Mouse (Mus musculus) brown adipose tissue, adult 24 weeks (tissue): ENCODE measurements around the gene Kifc3. TPM values are rescaled to one million over a fixed set of nuclear protein-coding genes. Genes with fewer than 3 reads are reported as not detected.
"Not testable (repeated sequence)": the region's sequence is repeated elsewhere in the genome, so short reads cannot be mapped to it uniquely, and the experiment has no call there.

Source experiments
- H3K27ac ChIP-seq: fragments of 200-500 bp; replicated peaks from 2 replicates; pipeline ENCODE4 v1.5.1; 2012; ENCODE audit warnings: low read depth, mild to moderate bottlenecking, low read length
- H3K4me1 ChIP-seq: fragments of 200-500 bp; 2 replicates; pipeline ENCODE4 v1.6.1; 2012; ENCODE audit warnings: low read length, mixed read lengths; ENCODE audit not compliant: control insufficient read depth, insufficient read depth, insufficient read length
- H3K4me3 ChIP-seq: fragments of 200-500 bp; 2 replicates; pipeline ENCODE4 v1.5.1; 2012; ENCODE audit warnings: low read depth, mild to moderate bottlenecking, low read length, moderate library complexity; ENCODE audit not compliant: insufficient read depth
- polyA plus RNA-seq: library from polyadenylated mRNA; stranded (reverse); fragments of >200 nt; gene quantifications from 2 replicates; pipeline ENCODE4 v1.2.4, GENCODE M21; 2012; ENCODE audit not compliant: missing spikeins, insufficient read depth, insufficient read length

Gene Kifc3
- polyA plus RNA-seq, 1 experiment: 24.4 TPM

DNA sequence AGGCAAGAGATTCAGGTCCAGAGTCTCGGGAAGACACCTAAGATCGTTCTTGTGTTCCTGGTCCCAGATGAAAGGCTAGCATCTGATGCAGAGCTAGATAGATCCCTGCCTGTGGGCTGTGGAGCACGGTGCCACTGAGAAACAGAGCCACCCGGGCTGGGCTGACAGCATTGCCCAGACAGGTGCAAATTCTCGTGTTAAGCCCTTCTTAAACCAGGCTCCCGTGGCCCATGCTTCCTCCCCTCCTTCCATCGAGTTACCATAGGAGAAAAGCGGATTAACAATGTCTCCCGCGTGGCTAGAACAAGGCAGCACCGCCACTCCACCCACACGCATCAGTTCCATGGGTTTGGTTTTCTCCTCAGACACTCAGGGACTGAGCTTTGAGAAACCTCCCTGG lies 18.4 kb downstream of the Kifc3 start:
- H3K27ac ChIP-seq: no peak overlapping the region
- no peaks in the 10 kb centered on the region for H3K4me1 ChIP-seq
- H3K4me3 ChIP-seq: no peak overlapping the region

DNA sequence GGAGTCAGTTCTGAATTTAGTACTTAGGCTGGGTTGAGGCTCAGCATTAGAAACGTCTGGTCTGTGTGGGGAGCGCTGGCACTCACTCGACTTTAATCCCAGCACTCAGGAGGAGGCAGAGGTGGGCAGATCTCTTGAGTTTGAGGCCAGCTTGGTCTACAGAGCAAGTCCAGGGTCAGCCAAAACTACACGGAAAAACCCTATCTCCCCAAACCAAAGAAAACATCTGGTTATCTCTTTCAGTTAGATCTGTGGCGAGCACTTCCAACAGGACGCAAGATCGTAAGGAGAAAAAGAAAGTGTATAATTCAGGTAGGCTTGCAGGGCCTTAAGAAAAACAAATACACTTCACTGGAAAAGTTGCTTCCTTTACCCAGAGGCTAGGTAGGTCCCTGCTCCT lies 20.8 kb downstream of the Kifc3 start:
- no peak overlapping the region for H3K27ac ChIP-seq
- no peak overlapping the region for H3K4me3 ChIP-seq
- H3K4me1 ChIP-seq: no peaks in the 10 kb centered on the region

DNA sequence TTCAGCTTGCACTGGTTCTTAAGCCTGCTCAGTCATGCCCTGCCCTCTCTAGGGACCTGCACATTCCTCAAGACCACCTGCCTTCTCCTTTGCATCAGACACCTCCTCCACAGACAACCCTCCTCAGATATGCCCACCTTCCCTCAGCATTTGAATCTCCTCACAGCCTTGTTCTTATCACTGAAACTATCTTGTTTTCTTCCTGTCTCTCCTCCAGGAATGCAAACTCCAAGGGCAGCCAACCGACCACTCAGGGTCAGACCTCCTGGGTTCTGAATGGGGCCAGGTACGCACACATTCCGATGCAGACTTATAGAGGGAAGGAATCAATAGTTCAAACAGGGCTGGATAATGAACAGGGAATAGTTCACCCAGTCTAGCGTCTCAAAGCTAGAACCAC lies 24.4 kb downstream of the Kifc3 start:
- Histone ChIP-seq H3K4me1 (no peaks in the 10 kb centered on the region), H3K4me3 (no peak overlapping the region), H3K27ac (no peak overlapping the region)

DNA sequence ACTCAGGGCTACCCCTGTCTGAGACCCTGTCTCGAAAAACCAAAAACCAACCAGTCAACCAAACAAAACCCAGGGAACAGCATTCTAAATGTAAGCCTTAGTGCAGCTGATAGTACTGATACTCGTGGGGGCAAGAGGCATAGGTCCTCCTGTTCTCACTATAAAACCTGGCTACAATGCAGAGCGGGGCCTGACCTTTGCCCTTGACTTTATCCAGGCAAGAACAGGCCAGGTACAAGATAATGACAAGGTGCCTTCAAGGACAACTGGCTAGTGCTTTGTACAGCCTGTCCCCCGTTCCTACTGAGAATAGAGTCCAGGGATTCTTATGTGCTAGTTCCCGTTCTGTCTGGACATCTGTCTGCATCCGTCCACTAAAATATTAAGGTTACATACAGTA lies 25.6 kb downstream of the Kifc3 start:
- Histone ChIP-seq H3K4me3 (no peak overlapping the region), H3K27ac (no peak overlapping the region), H3K4me1 (no peaks in the 10 kb centered on the region)

DNA sequence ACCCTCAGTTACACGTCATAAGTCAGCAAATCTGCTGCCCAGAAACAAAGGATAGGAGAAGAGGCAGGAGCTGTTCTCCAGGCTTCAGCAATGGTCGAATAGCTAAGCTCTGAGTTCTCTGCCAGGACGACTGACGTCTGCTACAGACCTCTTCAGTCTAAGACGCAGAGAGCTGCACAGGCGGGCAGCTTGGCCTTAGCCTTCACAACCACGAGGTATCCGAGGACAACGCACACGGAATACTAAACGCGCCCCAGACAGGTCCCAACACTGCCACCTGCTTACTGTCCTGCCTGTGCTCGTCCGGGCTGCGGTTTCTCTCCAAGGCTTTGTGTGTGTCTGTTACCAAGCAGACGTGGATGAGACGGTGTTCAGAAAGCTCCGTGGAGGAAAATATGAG lies 26.8 kb downstream of the Kifc3 start:
- Histone ChIP-seq H3K27ac (no peak overlapping the region), H3K4me1 (no peaks in the 10 kb centered on the region), H3K4me3 (no peak overlapping the region)

DNA sequence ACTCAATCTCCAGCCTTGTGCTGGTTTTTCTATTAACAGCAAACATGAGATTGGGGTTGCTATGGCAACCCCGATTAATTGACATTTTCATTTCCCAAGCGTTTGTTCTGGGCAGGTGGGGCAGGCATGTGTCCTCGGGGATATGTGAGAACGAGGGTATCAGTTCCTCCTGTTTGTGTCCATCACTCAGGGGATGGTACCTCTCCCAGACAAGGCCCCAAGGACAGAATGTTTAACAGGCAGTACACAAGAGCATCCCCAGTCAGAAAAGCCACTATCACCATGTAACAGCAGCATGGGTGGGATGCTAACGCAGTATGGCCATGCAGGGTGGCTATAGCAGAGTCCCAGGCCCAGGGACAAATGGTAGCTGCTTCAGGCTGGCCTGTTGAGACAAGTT lies 27.3 kb downstream of the Kifc3 start:
- H3K4me1 ChIP-seq: no peaks in the 10 kb centered on the region
- H3K4me3 ChIP-seq: no peak overlapping the region
- no peak overlapping the region for H3K27ac ChIP-seq

DNA sequence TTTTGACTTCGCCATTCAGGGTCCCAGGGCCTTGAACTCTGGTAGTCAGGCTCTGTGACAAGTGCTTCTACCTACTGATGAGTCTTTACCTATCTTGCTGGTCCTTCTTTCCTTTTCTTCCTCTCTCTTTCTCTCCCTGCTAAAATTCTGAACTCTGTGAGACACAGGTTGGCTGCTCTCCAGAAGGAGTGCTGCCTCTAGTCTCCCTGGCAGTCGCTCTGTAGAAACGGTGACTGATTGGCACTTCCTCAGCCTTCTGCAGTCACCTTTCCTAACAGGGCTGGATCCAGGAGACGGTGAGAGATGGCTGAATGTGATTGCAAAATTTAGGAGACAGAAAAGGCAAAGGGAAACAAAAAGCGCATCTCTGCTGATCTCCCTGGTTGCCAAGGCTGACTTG lies 30.2 kb downstream of the Kifc3 start:
- H3K4me3 ChIP-seq: no peak overlapping the region

DNA sequence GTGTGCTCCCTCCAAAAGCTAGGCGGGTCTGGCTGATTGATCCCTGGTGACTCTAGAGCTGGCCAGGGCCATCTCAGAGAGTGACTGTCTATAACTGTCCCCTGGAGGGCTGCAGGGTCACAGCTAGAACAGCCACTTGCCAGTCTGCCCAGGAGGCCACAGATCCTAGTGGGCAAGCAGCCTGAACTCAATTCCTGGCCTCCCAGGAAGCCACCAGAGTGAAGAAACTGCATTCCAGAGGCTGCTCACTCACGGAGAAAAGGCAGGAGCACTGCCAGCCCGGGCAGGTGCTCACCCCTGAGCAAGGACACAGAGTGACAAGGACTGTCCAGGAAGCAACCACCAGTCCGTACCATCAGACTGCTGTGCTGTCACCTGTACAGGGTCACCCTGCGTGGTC lies 34.9 kb downstream of the Kifc3 start:
- H3K27ac ChIP-seq: peak overlapping the region; percentile 90
- peaks cover 4% of the 10 kb centered on the region; the same call in 1 of the 2 replicates for H3K4me1 ChIP-seq
- no peak overlapping the region for H3K4me3 ChIP-seq

More for the DNA sequence above, 30.2 kb downstream of the Kifc3 start:
- Histone ChIP-seq H3K4me1 (peaks cover 2% of the 10 kb centered on the region; the same call in 1 of the 2 replicates), H3K27ac (no peak overlapping the region)

DNA sequence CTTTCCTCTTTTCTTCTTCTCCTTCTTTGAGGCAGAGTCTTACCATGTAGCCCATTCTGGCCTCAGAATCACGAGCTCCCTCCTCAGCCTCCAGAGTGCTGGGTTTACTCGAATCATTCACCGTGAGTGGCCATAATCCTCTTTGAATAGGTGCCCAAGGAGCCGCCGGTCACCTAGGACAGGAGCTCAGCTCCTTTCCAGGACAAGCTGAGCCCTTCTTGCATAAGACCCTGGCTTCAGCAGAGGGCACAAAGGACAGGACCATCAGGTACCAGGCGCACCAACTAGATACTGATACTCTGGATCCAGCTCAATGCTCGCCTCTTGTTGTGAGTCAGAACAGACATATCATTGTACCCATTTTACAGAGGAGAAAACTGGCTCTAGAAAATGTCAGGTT lies 36.2 kb downstream of the Kifc3 start:
- Histone ChIP-seq H3K27ac (peak overlapping the region; percentile 17), H3K4me1 (peaks cover 4% of the 10 kb centered on the region; the same call in 1 of the 2 replicates), H3K4me3 (no peak overlapping the region)

DNA sequence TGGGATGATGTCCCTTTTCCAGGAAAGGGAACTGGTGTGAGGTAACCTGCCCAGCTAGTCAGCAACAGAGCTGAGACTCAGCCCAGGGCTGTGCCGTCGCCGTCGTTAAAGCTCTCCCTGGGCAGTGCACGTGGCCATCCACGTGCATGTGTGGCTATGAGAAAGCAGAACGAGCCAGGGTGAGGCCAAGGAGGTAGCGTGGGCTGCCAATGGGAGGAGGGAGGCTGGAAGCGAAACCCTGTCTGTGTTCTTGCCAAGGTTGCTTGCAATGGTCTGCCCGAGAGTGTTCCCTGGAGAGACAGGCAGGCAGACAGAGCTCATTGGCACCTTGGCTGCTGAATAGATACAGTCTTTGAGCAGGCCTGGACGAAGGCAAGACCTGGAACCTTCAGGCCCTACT lies 36.7 kb downstream of the Kifc3 start:
- H3K4me1 ChIP-seq: peaks cover 4% of the 10 kb centered on the region; the same call in 1 of the 2 replicates
- no peak overlapping the region for H3K4me3 ChIP-seq

DNA sequence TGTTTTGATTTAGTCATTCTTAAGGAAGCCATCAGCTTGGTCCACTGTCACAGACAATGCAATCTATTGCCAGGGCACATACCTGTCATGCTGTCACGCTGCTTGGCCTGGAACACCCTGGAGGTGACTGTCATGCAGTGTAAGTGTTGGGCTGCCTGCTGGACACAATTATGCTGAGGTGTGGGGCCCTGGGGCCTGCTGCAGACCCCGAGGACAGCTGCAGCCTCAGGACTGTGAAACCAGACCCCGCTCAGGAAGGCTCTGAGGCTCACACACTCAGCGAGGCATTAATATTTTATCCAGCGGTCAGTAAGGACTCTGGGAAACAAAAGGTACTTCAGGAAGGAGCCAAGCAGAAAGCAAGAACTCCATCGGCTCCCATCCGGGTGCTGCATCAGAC lies 38.1 kb downstream of the Kifc3 start:
- peaks cover 4% of the 10 kb centered on the region; the same call in 1 of the 2 replicates for H3K4me1 ChIP-seq
- no peak overlapping the region for H3K27ac ChIP-seq
- no peak overlapping the region for H3K4me3 ChIP-seq

More for the DNA sequence above, 36.7 kb downstream of the Kifc3 start:
- peak overlapping the region; percentile 17; the same call in 1 of the 2 replicates for H3K27ac ChIP-seq

DNA sequence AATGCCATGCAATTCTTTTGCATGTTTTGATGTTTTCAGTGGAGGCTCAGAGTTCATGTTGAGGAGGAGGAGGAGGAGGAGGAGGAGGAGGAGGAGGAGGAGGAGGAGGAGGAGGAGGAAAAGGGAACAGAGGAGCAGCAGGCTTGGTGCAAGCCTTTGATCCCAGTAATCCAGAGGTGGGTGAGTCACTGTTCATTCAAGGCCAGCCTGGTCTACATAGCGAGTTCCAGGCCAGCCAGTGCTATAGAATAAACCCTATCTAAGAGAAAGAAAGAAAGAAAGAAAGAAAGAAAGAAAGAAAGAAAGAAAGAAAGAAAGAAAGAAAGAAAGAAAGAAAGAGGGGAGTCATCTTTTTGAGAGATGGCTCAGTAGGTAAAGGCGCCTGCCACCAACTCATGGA lies 38.6 kb downstream of the Kifc3 start:
- not testable (repeated sequence) for H3K4me3 ChIP-seq, H3K4me1 ChIP-seq, H3K27ac ChIP-seq

DNA sequence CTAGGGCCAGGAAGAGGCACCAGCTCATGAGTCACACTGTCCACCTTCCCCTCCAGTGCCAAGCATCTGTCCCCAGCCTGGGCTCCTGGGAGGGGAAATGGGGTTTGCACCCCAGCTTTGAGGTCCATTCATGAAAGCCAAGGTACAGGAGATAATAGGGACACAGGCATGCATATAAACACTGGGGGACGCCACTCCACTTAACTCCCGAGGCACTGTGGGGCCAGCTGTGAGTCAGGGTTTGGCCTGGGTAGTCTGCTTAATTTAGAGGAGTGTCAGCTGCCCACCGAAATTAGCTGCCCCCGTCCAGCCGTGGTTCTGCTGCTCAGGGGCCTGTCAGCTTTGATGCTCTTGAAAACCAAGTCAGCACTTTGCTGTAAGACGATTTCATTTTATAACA lies 39.8 kb downstream of the Kifc3 start:
- Histone ChIP-seq H3K27ac (no peak overlapping the region), H3K4me3 (no peak overlapping the region), H3K4me1 (0 out of 2 replicates have a peak, but pooled peaks cover 3% of the 10 kb centered on the region)

DNA sequence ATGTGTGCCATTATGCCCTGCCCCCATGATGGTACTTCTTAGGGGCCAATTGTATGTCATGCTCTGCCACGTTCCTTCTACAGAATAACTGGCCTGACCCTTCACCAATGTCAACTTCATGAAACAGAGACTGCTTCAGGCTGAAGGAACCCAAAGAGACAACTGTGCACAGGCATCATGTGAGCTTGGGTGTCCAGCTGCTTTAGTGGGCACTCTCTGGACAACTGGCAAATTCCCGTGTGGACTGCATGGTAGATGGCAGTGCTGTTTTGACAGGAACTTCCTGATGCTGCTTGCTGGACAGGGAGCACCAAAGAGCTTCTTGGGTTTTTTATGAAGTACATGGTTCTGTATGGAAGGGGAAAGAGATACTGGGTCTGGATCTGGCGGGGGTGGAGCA lies 43.3 kb downstream of the Kifc3 start:
- Histone ChIP-seq H3K27ac (no peak overlapping the region), H3K4me3 (no peak overlapping the region), H3K4me1 (peaks cover 6% of the 10 kb centered on the region)

DNA sequence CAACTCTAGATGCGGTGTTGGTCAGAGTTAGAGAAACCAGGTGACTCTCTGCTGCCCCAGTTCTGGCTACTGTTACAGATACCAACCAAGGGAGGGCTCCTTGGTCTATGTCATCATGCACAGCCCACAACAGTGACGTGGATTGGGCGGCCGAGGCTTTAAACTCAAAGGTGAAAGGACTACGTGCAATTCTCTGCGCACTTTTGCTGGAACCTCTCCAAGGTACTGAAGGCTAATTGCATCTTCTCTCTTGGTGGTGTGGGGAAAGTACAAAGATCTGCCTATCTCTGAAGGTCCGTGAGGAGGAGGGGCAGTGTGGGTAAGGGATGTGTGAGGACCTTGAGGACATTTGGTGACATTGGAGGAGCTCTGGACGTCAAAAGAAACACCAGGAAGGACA lies 44.0 kb downstream of the Kifc3 start:
- Histone ChIP-seq H3K4me3 (no peak overlapping the region), H3K27ac (no peak overlapping the region), H3K4me1 (peaks cover 8% of the 10 kb centered on the region)

DNA sequence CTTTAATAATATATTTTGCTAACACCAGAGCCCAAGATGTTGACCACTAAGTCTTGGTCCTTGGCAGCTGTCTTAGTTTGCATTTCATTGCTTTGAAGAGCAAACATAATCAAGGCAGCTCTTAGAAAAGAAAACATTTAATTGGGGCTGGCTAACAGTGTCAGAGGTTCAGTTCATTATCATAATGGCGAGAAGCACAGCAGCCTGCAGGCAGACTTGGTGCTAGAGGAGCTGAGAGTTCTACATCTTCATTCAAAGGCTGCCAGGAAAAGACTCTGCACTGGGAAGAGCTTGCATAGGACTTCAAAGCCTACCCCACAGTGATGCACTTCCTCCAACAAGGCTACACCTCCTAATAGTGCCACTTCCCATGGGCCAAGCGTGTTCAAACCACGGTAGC lies 45.5 kb downstream of the Kifc3 start:
- Histone ChIP-seq H3K27ac (no peak overlapping the region), H3K4me1 (peaks cover 8% of the 10 kb centered on the region), H3K4me3 (no peak overlapping the region)

DNA sequence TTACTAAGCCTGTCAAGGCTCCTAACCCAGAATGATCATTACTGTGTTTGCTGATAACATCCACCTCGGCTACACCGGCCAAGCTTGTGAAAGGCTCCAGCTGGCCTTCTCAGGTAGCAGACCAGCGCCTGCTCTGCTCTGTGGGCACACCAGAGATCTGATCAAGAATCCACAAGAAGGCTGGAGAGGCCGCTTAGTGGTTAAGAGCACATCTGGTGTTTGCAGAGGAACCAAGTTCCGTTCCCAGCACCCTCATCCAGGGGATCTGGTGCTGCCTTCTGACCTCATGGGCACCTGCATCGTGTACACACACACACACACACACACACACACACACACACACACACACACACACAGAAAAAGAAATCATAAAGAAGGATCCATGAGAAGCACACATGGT lies 46.5 kb downstream of the Kifc3 start:
- H3K27ac ChIP-seq: no peak overlapping the region
- peaks cover 8% of the 10 kb centered on the region for H3K4me1 ChIP-seq
- H3K4me3 ChIP-seq: no peak overlapping the region
